Mouse (Mus musculus) hindbrain, embryonic 16.5 days (tissue): ENCODE measurements around the gene Crxos. TPM values are rescaled to one million over a fixed set of nuclear protein-coding genes. Genes with fewer than 3 reads are reported as not detected.
A peak's percentile ranks its signal among the peaks of the same experiment; 100 is the strongest.
"Not testable (repeated sequence)": the region's sequence is repeated elsewhere in the genome, so short reads cannot be mapped to it uniquely, and the experiment has no call there.

Source experiments
- ATAC-seq: fragments of 200-750 bp; cut with Nextera tagmentation; 2 replicates; pipeline ENCODE4 v1.8.0; 2017; ENCODE audit warnings: moderate TSS enrichment, moderate library complexity
- H3K27ac ChIP-seq: fragments of 300-500 bp; sonication (generic); 2 replicates; pipeline ENCODE4 v1.5.1; 2014; ENCODE audit warnings: low read depth, mild to moderate bottlenecking, control low read depth, low read length, moderate library complexity
- H3K27me3 ChIP-seq: fragments of 300-500 bp; sonication (generic); replicated peaks from 2 replicates; pipeline ENCODE4 v1.6.1; 2014; ENCODE audit warnings: low read length; ENCODE audit not compliant: control insufficient read depth, insufficient read depth
- H3K36me3 ChIP-seq: fragments of 300-500 bp; sonication (generic); 2 replicates; pipeline ENCODE4 v1.6.1; 2014; ENCODE audit warnings: mild to moderate bottlenecking, low read length, moderate library complexity, mixed read lengths; ENCODE audit not compliant: control insufficient read depth, insufficient read depth
- H3K4me1 ChIP-seq: fragments of 300-500 bp; sonication (generic); 2 replicates; pipeline ENCODE4 v1.6.1; 2014; ENCODE audit warnings: low read depth, low read length; ENCODE audit not compliant: control insufficient read depth, insufficient read depth
- H3K4me2 ChIP-seq: fragments of 300-500 bp; sonication (generic); 2 replicates; pipeline ENCODE4 v1.6.1; 2014; ENCODE audit warnings: mild to moderate bottlenecking, low read length, control low read depth, moderate library complexity
- H3K4me3 ChIP-seq: fragments of 300-500 bp; sonication (generic); 2 replicates; pipeline ENCODE4 v1.5.1; 2014; ENCODE audit warnings: mild to moderate bottlenecking, low read length, control low read depth, moderate library complexity
- H3K9ac ChIP-seq: fragments of 300-500 bp; sonication (generic); 2 replicates; pipeline ENCODE4 v1.6.1; 2014; ENCODE audit warnings: low read depth, mild to moderate bottlenecking, control low read depth, low read length, moderate library complexity
- H3K9me3 ChIP-seq: fragments of 300-500 bp; sonication (generic); 2 replicates; pipeline ENCODE4 v1.6.1; 2014; ENCODE audit warnings: mild to moderate bottlenecking, low read length, moderate library complexity; ENCODE audit not compliant: control insufficient read depth
- WGBS: fragments of 180-500 bp; shearing (Covaris S2); extraction: QIAGEN DNeasy Blood & Tissue Kit; methylation state at CpG from one replicate; pipeline ENCODE4 v1.1.7; 2014; 5-methylcytosine and 5-hydroxymethylcytosine counted together
- polyA plus RNA-seq: library from polyadenylated mRNA; unstranded; fragments of >200 nt; fragmentation: Nextera tagmentation; extraction: Ambion mirVana; gene quantifications from 2 replicates; pipeline ENCODE4 v1.2.1, GENCODE M21; 2015

Crxos gene
- polyA plus RNA-seq, 1 experiment from 2014 or later: not detected

DNA sequence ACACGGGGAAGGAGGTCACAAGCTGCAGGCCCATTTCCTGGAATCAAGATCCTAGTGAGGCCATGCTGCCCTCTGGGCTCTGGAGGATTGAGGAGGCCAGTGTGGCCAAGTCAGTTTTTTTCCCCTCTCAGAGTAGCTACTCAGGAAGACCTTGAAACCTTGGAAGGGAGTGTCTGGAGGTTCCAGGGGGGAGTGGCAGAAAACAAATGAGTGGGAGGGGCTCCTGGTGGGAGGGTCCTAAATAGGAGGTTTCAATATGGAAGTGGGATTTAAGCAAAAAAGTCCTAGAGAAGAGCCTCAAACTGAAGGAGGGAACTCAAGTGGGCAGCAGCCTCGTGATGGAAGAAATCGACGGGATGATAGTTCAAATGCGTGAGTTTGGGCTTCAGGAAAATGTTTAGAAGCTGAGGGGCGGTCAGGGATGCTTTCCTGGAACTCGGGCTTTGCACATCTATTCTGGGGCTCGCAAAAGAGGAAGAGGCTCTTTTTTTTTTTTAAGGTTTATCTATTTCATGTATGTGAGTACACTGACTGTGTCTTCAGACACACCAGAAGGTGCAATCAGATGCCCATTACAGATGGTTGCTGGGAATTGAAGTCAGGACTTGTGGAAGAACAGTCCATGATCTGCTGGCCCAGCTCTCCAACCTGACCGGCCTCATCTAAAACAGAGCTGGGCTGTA lies 19.1 kb downstream of the Crxos start:
- WGBS: 85% methylated on average over 9 of the region's 9 CpGs
- H3K9ac ChIP-seq: no peak overlapping the region
- H3K27ac ChIP-seq: no peak overlapping the region
- H3K4me2 ChIP-seq: no peak overlapping the region
- no peak overlapping the region for H3K4me3 ChIP-seq
- no peaks in the 10 kb centered on the region for H3K9me3 ChIP-seq
- H3K27me3 ChIP-seq: no peaks in the 10 kb centered on the region
- no peak for ATAC-seq
- H3K36me3 ChIP-seq: no peaks in the 10 kb centered on the region
- no peaks in the 10 kb centered on the region for H3K4me1 ChIP-seq

DNA sequence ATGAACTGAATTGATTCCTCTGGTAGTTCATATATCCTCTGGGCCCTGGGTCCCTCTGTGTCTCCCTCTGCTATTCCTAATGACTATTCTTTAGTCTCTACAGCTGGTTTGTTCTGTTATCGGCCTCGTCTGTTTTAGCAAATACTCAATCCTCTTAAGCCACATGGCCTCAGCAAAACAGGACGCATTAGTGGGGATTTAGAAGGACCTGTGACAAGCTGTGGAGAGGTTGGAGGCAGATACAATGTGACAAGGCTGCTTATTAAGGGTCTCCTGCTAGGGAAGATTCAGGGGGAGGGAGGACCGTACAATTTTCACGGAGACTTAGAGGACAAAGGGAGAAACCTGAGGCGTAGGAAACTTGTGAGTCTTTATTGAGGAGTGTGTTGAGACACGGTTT lies 23.4 kb downstream of the Crxos start:
- Histone ChIP-seq H3K36me3 (no peaks in the 10 kb centered on the region), H3K9ac (no peak overlapping the region), H3K27ac (no peak overlapping the region), H3K9me3 (no peaks in the 10 kb centered on the region), H3K27me3 (no peaks in the 10 kb centered on the region), H3K4me2 (no peak overlapping the region), H3K4me3 (no peak overlapping the region), H3K4me1 (no peaks in the 10 kb centered on the region)
- 79% methylated on average over 7 of the region's 7 CpGs for WGBS
- no peak for ATAC-seq

DNA sequence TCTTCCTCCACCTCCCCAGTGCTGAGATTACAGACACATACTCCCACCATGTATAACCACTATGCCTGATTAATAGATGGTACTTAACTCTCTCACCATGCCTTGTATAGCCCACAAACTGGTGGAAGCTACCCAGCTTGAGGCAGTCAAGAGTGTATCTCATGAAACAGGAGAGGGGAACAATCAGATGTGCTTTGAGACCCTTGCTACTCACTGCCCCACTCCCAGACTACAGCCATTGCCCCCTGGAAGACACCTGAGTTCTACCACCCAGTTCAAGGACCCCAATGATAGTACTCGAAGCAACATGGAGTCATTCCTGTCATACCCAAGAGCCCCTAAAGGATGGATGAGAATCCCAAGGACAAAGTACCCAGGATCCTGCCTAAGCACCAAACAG lies 24.2 kb downstream of the Crxos start:
- no peak overlapping the region for H3K9ac ChIP-seq
- H3K27ac ChIP-seq: no peak overlapping the region
- H3K4me1 ChIP-seq: no peaks in the 10 kb centered on the region
- no peaks in the 10 kb centered on the region for H3K36me3 ChIP-seq
- no peak overlapping the region for H3K4me2 ChIP-seq
- H3K9me3 ChIP-seq: no peaks in the 10 kb centered on the region
- no peaks in the 10 kb centered on the region for H3K27me3 ChIP-seq
- no peak for ATAC-seq
- H3K4me3 ChIP-seq: no peak overlapping the region
- 94% methylated on average over 1 of the region's 1 CpGs for WGBS

DNA sequence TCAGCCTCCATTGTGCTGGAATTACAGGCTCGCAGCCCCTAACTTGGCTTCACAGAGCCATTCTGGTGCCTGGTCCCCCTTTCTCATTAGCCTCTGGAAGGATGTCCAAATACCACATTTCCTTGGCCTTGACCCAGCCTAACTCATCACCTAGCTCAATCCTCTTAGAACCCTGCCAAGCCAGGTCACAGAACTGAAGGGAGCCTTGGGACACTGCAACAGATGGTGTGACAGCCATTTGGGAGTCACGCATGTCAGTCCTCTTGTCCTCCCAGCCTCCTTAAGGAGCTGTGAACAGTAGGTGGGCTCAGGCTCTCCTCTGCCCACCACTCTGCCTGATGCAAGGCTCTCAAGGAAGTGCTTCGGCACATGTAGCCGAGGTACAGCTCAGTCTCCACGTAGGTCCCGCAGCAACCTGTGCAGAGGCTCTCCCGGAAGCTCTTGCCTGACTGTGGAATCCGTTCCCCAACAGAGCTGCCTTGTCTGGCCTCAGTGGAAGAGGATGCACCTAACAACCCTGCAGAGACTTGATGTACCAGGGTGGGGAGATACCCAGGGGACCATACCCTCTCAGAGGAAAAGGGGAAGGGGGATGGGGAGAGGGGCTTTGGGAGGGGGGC lies 25.7 kb downstream of the Crxos start:
- ATAC-seq: no peak
- H3K4me2 ChIP-seq: no peak overlapping the region
- 82% methylated on average over 8 of the region's 8 CpGs for WGBS
- H3K4me3 ChIP-seq: no peak overlapping the region
- no peak overlapping the region for H3K9ac ChIP-seq
- H3K27ac ChIP-seq: no peak overlapping the region
- peaks cover 2% of the 10 kb centered on the region; the same call in 1 of the 2 replicates for H3K4me1 ChIP-seq
- H3K27me3 ChIP-seq: no peaks in the 10 kb centered on the region
- H3K9me3 ChIP-seq: no peaks in the 10 kb centered on the region
- no peaks in the 10 kb centered on the region for H3K36me3 ChIP-seq

DNA sequence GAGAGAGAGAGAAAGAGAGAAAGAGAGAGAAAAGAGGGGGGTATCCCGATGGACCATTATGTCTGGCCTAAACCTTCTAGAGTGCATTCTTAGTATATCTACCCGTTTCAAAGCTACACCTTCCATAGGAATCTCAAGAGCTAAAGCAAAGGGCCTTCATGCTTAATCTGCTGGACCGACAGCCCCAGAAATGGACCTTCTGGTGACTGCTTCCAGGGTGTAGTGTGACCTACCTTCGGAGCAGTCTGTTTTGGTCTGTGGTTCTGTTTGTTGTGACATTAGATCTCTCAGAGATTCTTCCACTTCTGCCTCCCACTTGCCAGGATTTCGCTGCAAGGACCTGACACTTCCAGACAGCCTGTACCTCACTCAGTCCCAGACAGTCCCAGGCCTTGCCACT lies 28.1 kb downstream of the Crxos start:
- H3K36me3 ChIP-seq: no peaks in the 10 kb centered on the region
- no peak overlapping the region for H3K9ac ChIP-seq
- H3K4me2 ChIP-seq: no peak overlapping the region
- H3K4me3 ChIP-seq: no peak overlapping the region
- H3K27me3 ChIP-seq: no peaks in the 10 kb centered on the region
- H3K27ac ChIP-seq: no peak overlapping the region
- peaks cover 2% of the 10 kb centered on the region; the same call in 1 of the 2 replicates for H3K4me1 ChIP-seq
- WGBS: 91% methylated on average over 5 of the region's 5 CpGs
- ATAC-seq: no peak
- no peaks in the 10 kb centered on the region for H3K9me3 ChIP-seq

DNA sequence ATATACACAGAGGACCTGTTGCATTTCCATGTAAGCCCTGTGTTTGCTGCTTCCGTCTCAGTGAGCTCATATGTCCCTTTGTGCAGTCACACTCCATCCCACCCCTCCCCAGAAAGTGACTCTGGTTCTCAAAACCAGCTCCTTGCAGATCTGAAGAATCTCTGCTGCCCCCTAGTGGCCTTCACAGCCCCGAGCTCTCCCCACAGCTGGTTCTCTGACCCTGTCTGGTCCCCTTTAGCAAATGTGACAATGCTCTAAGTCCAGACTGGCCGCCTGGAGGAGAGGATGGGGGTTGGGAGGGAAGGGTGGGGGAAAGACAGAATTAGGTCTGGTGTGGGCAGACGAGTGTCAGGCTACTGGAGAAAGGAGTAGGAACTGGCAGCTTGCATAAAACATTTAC lies 29.8 kb downstream of the Crxos start:
- Histone ChIP-seq H3K9me3 (no peaks in the 10 kb centered on the region), H3K9ac (peak overlapping the region; percentile 17; the same call in 1 of the 2 replicates), H3K4me2 (no peak overlapping the region), H3K36me3 (peaks cover 4% of the 10 kb centered on the region; the same call in 1 of the 2 replicates), H3K4me1 (peaks cover 2% of the 10 kb centered on the region; the same call in 1 of the 2 replicates), H3K27ac (no peak overlapping the region), H3K4me3 (no peak overlapping the region), H3K27me3 (no peaks in the 10 kb centered on the region)
- WGBS: under 1% methylated on average over 4 of the region's 4 CpGs
- ATAC-seq: peak; percentile 67

DNA sequence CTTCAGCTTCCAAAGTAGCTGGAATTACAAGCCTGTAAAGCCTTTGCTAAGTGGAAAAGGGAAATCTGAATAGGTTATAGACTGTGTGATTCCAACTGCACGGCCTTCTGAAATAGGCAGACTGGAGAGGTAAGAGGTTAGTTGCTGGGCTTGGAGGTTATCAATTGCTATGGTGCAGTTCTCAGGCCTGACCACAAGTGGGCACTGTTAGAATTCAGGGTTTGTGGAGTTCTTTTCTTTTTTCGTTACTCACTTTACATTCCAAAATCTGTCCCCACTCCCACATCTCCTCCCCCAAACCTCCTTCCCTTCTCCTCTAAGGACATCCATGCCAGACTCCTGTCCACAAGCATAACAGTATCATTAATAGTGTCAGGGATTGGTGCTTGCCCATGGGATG lies 31.8 kb downstream of the Crxos start:
- ATAC-seq: no peak
- Histone ChIP-seq H3K36me3 (peaks cover 10% of the 10 kb centered on the region), H3K9ac (no peak overlapping the region), H3K4me3 (no peak overlapping the region), H3K27me3 (no peaks in the 10 kb centered on the region), H3K27ac (no peak overlapping the region), H3K4me1 (peaks cover 2% of the 10 kb centered on the region; the same call in 1 of the 2 replicates), H3K4me2 (no peak overlapping the region), H3K9me3 (no peaks in the 10 kb centered on the region)
- WGBS: 42% methylated on average over 2 of the region's 2 CpGs

- H3K27ac ChIP-seq: no peak overlapping the region
- no peak for ATAC-seq
- no peak overlapping the region for H3K4me2 ChIP-seq
- no peaks in the 10 kb centered on the region for H3K9me3 ChIP-seq
- peaks cover 2% of the 10 kb centered on the region; the same call in 1 of the 2 replicates for H3K4me1 ChIP-seq
- H3K4me3 ChIP-seq: no peak overlapping the region
- WGBS: 79% methylated on average over 2 of the region's 2 CpGs
- H3K27me3 ChIP-seq: no peaks in the 10 kb centered on the region
- H3K9ac ChIP-seq: no peak overlapping the region
- H3K36me3 ChIP-seq: peaks cover 15% of the 10 kb centered on the region
These were observed 32.3 kb downstream of the Crxos start for GRCm38 (mm10) chr7:15914751-15915150.

GRCm38 (mm10) chr7:15915695-15916094 lies 33.3 kb downstream of the Crxos start:
- H3K36me3 ChIP-seq: peaks cover 20% of the 10 kb centered on the region
- H3K4me2 ChIP-seq, H3K27me3 ChIP-seq, H3K4me3 ChIP-seq, H3K9ac ChIP-seq, ATAC-seq, H3K9me3 ChIP-seq, H3K27ac ChIP-seq, H3K4me1 ChIP-seq: not testable (repeated sequence)
- WGBS: 83% methylated on average over 4 of the region's 4 CpGs
